Mouse (Mus musculus) E14TG2a.4 (cell line): ENCODE results near the gene Aldh1l1.

Experiments used
- H3K27me3 ChIP-seq: 2 replicates; pipeline ENCODE4 v1.6.1; 2014; ENCODE audit warnings: low read length, control low read depth; ENCODE audit not compliant: insufficient read depth
- H3K36me3 ChIP-seq: 2 replicates; pipeline ENCODE4 v1.6.1; 2014; ENCODE audit warnings: low read length, control low read depth; ENCODE audit not compliant: insufficient read depth
- H3K4me1 ChIP-seq: replicated peaks from 2 replicates; pipeline ENCODE4 v1.6.1; 2014; ENCODE audit warnings: low read depth, low read length, control low read depth
- H3K4me3 ChIP-seq: replicated peaks from 2 replicates; pipeline ENCODE4 v1.5.1; 2014; ENCODE audit warnings: mild to moderate bottlenecking, low read length
- H3K9me3 ChIP-seq: 2 replicates; pipeline ENCODE4 v1.6.1; 2014; ENCODE audit warnings: low read length, control low read depth
- CTCF ChIP-seq: conservative IDR thresholded peaks from 2 replicates; pipeline ENCODE4 v1.5.1; 2014; ENCODE audit warnings: low read length
- NANOG ChIP-seq: IDR thresholded peaks from 2 replicates; pipeline ENCODE4 v1.6.1; 2014; ENCODE audit warnings: borderline replicate concordance, low read length, mixed read lengths
- POU5F1 ChIP-seq: IDR thresholded peaks from 2 replicates; pipeline ENCODE4 v1.6.1; 2014; ENCODE audit warnings: low read length, borderline replicate concordance

Gene Aldh1l1

DNA sequence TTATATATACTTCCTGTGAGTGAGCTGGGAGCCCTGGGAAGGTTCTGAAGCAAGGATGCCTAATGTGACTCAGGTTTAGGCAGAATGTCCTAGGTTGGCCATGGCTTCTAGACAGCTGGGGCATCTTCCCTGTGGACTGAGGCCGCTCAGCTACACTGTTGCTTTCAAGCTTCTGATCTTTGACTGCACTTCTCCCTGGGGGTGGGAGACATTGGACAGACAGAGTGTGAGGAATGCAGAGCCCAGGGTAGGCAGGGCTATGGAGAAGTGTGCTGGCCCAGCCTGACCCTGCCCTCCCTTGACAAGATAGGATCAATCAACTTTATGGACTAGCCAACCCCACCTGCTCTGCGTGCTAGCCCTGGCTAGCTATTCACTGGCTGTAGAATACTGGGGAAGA lies 25.0 kb upstream of the Aldh1l1 start:
- Histone ChIP-seq H3K4me1 (peaks cover 50% of the 10 kb centered on the region), H3K4me3 (no peak overlapping the region), H3K27me3 (peaks cover 47% of the 10 kb centered on the region), H3K9me3 (no peaks in the 10 kb centered on the region), H3K36me3 (peaks cover 7% of the 10 kb centered on the region; the same call in 1 of the 2 replicates)
- TF ChIP-seq NANOG (no peak), CTCF (no peak), POU5F1 (no peak)

DNA sequence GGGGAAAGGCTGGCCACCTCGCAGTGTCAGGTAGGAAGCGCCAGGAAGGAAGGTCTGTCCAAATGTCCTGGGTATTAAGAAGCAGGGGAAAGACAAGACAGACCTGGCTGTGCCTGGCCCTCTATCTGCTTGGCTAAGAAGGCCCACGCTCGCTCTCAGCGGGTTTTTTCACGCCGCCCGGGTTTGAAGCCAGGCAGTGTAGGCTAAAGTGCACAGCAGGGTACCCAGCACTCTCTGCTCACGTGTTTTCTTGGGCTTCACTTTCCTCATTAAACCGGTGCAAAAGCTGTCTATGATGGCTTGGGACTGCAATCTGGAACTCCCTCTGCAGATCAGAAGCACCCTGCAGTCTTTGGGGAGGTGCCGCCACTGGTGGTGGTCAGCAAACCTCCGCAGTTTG lies 24.5 kb upstream of the Aldh1l1 start:
- H3K27me3 ChIP-seq: peaks cover 47% of the 10 kb centered on the region
- H3K4me3 ChIP-seq: peak overlapping the region; percentile 90
- peaks cover 56% of the 10 kb centered on the region for H3K4me1 ChIP-seq
- peaks cover 13% of the 10 kb centered on the region for H3K36me3 ChIP-seq
- no peaks in the 10 kb centered on the region for H3K9me3 ChIP-seq
- TF ChIP-seq POU5F1 (no peak), CTCF (no peak), NANOG (no peak)

DNA sequence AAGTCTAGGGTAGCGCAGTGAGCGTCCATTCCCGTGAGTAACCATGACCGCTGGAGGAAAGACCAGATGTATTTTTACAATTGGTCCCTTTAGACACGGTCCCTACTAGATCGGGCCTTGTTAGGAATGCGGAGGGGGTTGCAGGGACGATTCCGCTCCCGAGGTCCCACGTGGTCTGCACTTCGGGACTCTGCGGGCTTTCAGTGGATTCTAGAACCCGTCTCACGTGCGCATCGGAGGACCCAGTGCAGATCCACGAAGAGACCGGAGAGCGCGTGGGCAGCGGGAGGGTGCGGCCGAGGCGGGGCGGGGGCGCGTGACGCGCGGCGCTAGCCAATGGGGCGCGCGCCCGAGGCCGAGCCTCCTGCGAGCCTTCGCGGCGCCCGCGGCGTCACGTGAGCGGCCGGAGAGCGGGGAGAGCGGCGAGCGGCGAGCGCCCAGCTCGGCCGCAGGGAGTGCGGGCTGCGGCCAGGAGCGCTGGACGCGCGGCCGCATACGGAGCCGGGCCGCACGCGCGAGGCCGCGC lies 24.0 kb upstream of the Aldh1l1 start, which contains the start of gene Klf15:
Gene Klf15, plus strand, starts transcription at position 396 of the 526 bp plus-strand sequence.
- Histone ChIP-seq H3K36me3 (peaks cover 17% of the 10 kb centered on the region), H3K4me1 (peaks cover 61% of the 10 kb centered on the region), H3K4me3 (peak within 1 kb of the TSS; percentile 90), H3K27me3 (peaks cover 47% of the 10 kb centered on the region), H3K9me3 (no peaks in the 10 kb centered on the region)
- TF ChIP-seq POU5F1 (no peak), CTCF (no peak)

DNA sequence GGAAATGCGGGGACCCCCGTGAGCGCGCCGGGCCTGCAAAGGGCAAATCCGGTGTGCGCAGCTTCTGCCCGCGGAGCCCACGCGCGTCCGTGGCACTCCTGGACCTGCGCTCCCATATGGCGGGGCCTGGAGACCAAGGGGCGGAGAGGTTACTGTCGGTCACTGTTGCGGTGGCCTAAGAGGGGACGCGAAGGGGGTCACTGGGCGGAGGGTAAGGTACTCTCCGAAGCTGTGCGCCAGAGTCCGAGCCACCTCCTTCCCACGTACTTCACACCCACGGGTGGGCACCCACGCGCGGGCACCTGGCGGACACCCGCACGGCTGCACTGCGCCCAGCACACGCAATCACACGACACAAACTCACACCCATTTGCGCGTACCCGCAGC lies 23.4 kb upstream of the Aldh1l1 start:
- no peaks in the 10 kb centered on the region for H3K9me3 ChIP-seq
- H3K27me3 ChIP-seq: peaks cover 47% of the 10 kb centered on the region
- peak overlapping the region; percentile 90 for H3K4me3 ChIP-seq
- H3K4me1 ChIP-seq: peaks cover 62% of the 10 kb centered on the region
- TF ChIP-seq NANOG (no peak), CTCF (no peak), POU5F1 (no peak)
- H3K36me3 ChIP-seq: peaks cover 23% of the 10 kb centered on the region

DNA sequence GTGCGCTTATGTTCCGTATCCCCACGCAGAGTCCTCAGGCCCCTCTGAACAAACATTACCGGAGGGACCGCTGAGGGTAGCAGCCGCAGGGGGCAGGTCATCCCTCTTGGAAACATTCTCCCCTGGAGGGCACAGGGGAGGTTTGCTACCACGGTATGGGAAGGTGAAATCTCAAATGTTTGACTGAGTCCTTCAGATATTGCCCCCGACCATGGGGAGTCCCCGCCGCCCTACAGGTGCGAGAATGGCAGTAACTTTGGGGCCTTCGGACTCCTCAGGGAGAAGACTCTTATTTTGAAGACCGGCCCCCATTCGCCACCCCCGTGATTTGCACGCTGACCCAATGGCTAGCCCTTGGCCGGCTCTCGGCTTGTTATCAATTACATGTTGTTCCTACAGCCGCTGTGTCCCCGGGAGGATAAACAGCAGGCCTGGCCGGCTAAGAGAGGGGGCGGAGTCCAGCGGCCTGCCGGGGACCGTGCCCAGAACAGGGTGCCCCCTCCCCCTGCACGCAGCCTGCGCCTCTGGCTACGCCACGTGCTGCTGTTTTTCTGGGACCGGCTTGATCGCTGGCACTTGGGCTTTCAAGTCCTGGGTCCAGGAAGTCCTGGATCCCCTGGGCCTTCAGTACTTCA lies 22.9 kb upstream of the Aldh1l1 start:
- Histone ChIP-seq H3K27me3 (peaks cover 47% of the 10 kb centered on the region), H3K9me3 (no peaks in the 10 kb centered on the region), H3K4me1 (peaks cover 62% of the 10 kb centered on the region), H3K4me3 (peak overlapping the region; percentile 90), H3K36me3 (peaks cover 28% of the 10 kb centered on the region)
- TF ChIP-seq POU5F1: no peak
- TF ChIP-seq NANOG: no peak
- no peak for TF ChIP-seq CTCF

DNA sequence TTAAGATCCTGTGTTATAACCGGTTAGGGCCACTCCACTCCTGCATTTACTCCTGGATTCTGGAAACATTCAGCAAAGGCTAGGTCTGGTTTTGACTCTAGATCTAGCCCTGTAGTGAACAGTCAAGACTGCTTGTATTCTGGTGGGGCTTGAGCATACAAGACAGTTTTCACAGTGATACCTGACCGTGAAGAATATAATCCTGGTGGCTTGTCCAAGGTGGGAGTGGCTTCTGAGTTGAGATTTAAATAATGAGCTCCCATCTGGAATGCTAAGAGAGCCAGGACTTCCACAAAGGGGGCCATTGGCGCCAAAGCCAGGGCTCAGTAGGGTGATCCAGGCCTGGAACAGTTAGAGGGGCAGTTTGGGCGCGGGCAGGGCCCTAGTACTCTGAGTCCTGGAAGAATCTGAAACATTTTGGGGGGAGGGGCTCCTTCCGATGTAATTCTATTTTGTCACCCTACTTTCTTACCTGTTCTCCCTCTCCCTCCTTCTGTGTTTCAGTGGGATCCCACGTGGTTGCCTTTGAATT lies 22.3 kb upstream of the Aldh1l1 start:
- H3K4me1 ChIP-seq: peaks cover 62% of the 10 kb centered on the region
- TF ChIP-seq CTCF (no peak), POU5F1 (no peak), NANOG (no peak)
- peaks cover 47% of the 10 kb centered on the region for H3K27me3 ChIP-seq
- peaks cover 35% of the 10 kb centered on the region for H3K36me3 ChIP-seq
- peak overlapping the region; percentile 90 for H3K4me3 ChIP-seq
- no peaks in the 10 kb centered on the region for H3K9me3 ChIP-seq

DNA sequence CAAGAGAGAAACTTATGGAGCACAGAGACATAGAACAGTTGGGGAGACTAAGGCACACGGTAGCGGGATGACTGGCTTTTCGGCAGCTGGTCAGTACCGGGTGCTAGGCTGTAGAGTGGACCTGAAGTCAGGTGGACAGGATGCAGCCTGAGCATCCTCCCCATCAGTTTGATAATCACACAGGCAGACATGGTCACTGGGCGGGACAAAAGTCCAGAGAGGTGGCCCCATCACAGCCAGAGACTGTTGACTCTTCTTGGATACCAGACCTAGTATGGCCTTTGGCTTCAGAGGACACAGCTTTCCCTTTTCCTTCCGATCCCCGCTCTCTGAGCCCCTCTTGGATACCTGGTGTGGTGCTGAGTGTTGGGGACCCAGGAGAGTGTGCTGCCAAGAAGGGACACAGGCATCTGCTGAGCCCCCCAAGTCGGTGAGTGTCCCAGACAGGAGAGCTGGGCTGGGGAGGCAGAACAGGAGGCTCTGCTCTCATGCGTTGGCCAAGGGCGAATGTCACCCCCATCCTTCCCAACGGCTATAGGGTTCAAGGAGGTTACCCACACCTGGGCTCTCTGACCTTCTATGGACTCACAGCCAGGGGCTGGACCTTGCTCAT lies 21.1 kb upstream of the Aldh1l1 start:
- Histone ChIP-seq H3K4me3 (no peak overlapping the region), H3K27me3 (peaks cover 44% of the 10 kb centered on the region), H3K4me1 (peaks cover 53% of the 10 kb centered on the region), H3K9me3 (no peaks in the 10 kb centered on the region), H3K36me3 (peaks cover 46% of the 10 kb centered on the region)
- TF ChIP-seq CTCF: no peak
- no peak for TF ChIP-seq NANOG
- no peak for TF ChIP-seq POU5F1

DNA sequence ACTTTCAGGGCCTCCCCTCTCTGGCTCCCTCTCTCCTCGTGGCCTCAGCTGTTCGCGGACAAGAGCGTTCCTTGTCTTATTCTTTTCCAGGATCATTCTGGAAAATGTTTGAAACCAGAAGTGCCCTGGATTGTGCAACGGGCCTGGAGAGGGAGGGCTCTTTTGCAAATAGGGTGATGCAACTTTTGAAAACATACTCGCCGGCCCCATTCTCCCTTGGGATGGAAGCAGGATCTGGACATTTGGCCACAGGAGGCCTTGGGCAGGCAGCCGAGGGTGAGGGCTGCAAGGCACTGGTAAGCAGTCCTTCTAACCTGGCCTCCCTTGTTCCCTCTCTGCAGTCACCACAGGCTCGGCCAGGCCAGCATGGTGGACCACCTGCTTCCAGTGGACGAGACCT lies 20.1 kb upstream of the Aldh1l1 start:
- peaks cover 56% of the 10 kb centered on the region for H3K36me3 ChIP-seq
- no peaks in the 10 kb centered on the region for H3K9me3 ChIP-seq
- peaks cover 60% of the 10 kb centered on the region for H3K4me1 ChIP-seq
- H3K4me3 ChIP-seq: no peak overlapping the region
- TF ChIP-seq POU5F1 (no peak), CTCF (no peak), NANOG (no peak)
- peaks cover 35% of the 10 kb centered on the region for H3K27me3 ChIP-seq
